In the genomic region with DNA sequence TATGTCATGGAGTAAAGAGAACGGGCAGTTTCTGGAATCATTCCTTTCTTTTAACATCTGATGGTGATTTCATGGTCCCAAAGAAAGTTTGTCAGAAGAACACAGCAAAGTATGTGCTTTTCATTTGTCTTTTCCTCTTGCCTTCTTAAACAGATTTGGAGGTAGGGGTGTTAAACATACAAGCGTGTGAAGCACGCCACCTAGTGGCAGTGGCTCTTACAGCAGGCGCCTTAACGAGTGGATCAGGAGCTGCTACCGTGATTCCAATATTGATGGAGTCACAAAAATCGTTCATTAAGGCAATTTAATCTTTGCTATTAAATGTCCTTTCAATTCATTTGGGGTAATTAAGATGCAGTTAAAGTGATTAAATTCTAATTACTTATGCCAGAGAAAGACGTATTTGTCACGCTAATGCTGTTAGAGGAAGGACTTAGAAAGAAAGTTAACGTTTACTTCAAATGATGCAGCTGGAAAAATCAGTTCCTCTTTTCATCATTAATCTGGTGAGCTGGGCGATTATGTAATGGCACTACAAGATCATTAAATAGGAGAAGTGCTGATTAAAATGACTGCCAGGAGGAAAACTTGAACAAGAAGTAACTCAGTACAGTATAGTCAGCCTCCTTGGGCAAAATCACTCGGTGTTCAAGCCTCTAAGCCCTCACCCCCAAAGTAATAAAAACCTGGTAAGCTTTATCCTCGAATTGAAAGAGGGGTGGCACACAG, we compare ENCODE assay signal across 8 mouse cellular contexts. TPM values are rescaled to one million over a fixed set of nuclear protein-coding genes. Genes with fewer than 3 reads are reported as not detected.
DNase-seq lines count a peak whose midpoint lies in the region; ATAC-seq and TF ChIP-seq lines count a peak whose summit lies in the region.
"Had no signal": no experiment of that assay in that cellular context is flagged by ENCODE, and none has a peak within 500 bp of the region (broad histone marks: within the 10 kb centered on the region; RNA-seq: fewer than 3 reads in every experiment).

No protein-coding gene starts in this region.

- H3K4me1 ChIP-seq in liver, embryonic 11.5 days (replicated peaks; ENCODE audit: control insufficient read depth, insufficient read depth, low read length), result no peaks in the 10 kb centered on the region
- peaks cover 19% of the 10 kb centered on the region for H3K4me1 ChIP-seq in hindbrain, embryonic 15.5 days (replicated peaks)

- in situ Hi-C loops in Patski (cut with MboI; ENCODE audit: low pct_unique_long_range_greater_than_20kb), result loop anchor here (5.0 to 10.0 kb wide), 2 partner anchors 339 to 726 kb away; no protein-coding TSS in a partner anchor

- intact Hi-C loops in left cerebral cortex, postnatal 25 days (cut with DNase I), result loop anchor here (1.0 kb wide), 2 partner anchors 585 to 729 kb away; no protein-coding TSS in a partner anchor

- TF ChIP-seq CTCF in Patski (IDR thresholded peaks at IDR 0.05), result peak; percentile 97

- H3K4me2 ChIP-seq in liver, embryonic 11.5 days, result no peak overlapping the region
- H3K4me2 ChIP-seq in hindbrain, embryonic 15.5 days, result 0 out of 2 replicates have a peak overlapping the region, but pooled peaks have one; percentile 6

- no peak overlapping the region for H3K4me3 ChIP-seq in liver, embryonic 11.5 days (ENCODE audit: low read depth, low read length)
- no peak overlapping the region for H3K4me3 ChIP-seq in hindbrain, embryonic 15.5 days

- CTCF ChIA-PET in Patski (lab: Charles Lee), result interaction anchor here (0.6 to 4.0 kb wide), 9 partner anchors 12 to 730 kb away, joined by 3 to 14 read pairs (median 3); no protein-coding TSS in a partner anchor

- H3K9me3 ChIP-seq in liver, embryonic 11.5 days (ENCODE audit: control insufficient read depth, low read length), result no peaks in the 10 kb centered on the region
- H3K9me3 ChIP-seq in hindbrain, embryonic 15.5 days, result no peaks in the 10 kb centered on the region

- peaks cover 37% of the 10 kb centered on the region for H3K27me3 ChIP-seq in liver, embryonic 11.5 days (replicated peaks; ENCODE audit: control insufficient read depth, insufficient read depth, low read length)
- peaks cover 44% of the 10 kb centered on the region for H3K27me3 ChIP-seq in Patski
- H3K27me3 ChIP-seq in hindbrain, embryonic 15.5 days, result peaks cover 44% of the 10 kb centered on the region

- WGBS in liver, embryonic 11.5 days, result 23% methylated on average over 13 of the region's 13 CpGs
- 16% methylated on average over 13 of the region's 13 CpGs for WGBS in hindbrain, embryonic 15.5 days

- no peaks in the 10 kb centered on the region for H3K36me3 ChIP-seq in liver, embryonic 11.5 days (ENCODE audit: control insufficient read depth, insufficient read depth, low read length)
- no peaks in the 10 kb centered on the region for H3K36me3 ChIP-seq in hindbrain, embryonic 15.5 days

- ATAC-seq in liver, embryonic 11.5 days (replicated peaks; ENCODE audit: low FRiP score), result no peak
- ATAC-seq in Patski, result no peak
- no peak for ATAC-seq in hindbrain, embryonic 15.5 days (ENCODE audit: low FRiP score, low read depth)

- DNase-seq in liver (peak; percentile 60), Patski (ENCODE audit: low read depth, low spot score) (peak; percentile 10)
- DNase-seq in liver, embryonic 11.5 days (ENCODE audit: low spot score), result no peak
- peak; percentile 57 to 86 for DNase-seq in cerebellum, postnatal 4 days (ENCODE audit: low spot score in 2 of 2)
- peak; percentile 81 to 84 for DNase-seq in left cerebral cortex, postnatal 25 days (ENCODE audit: low spot score in 2 of 2)
- peak; percentile 82 for DNase-seq in retina, postnatal 1 day

- no peak overlapping the region for H3K9ac ChIP-seq in liver, embryonic 11.5 days (ENCODE audit: low read depth, low read length)
- H3K9ac ChIP-seq in hindbrain, embryonic 15.5 days, result no peak overlapping the region

- H3K27ac ChIP-seq in liver, embryonic 11.5 days (ENCODE audit: low read depth, low read length), result no peak overlapping the region
- no peak overlapping the region for H3K27ac ChIP-seq in hindbrain, embryonic 15.5 days (replicated peaks)

- POLR2A ChIA-PET in Patski (lab: Charles Lee), result no interaction called here

RNA-seq across cellular contexts. Expression of a gene that starts 9.4 kb away (rescaled TPM):
- polyA plus RNA-seq in liver, embryonic 11.5 days (2014; fragmentation: Nextera tagmentation; extraction: Ambion mirVana), result 3.4 and 4.1 TPM in 2 replicates
- not detected for polyA plus RNA-seq in Patski (2021)
- 4.2 and 6.2 TPM in 2 replicates for polyA plus RNA-seq in hindbrain, embryonic 15.5 days (2015; fragmentation: Nextera tagmentation; extraction: Ambion mirVana)
- under 1 TPM; 0.14 to 0.27 TPM for total RNA-seq in left cerebral cortex, postnatal 25 days (2021)
- polyA plus RNA-seq: heart, embryonic 16.5 days had no signal
